Mouse (Mus musculus): ENCODE measurements around the gene Slc2a4. TPM values are rescaled to one million over a fixed set of nuclear protein-coding genes. Genes with fewer than 3 reads are reported as not detected.
A peak's percentile ranks its signal among the peaks of the same experiment; 100 is the strongest.

The Slc2a4 gene
- 14.2 TPM in 2 replicates for polyA plus RNA-seq (2015; fragmentation: Nextera tagmentation; extraction: Ambion mirVana)

GRCm38 (mm10) chr11:69948066-69948762 is at the start of gene Slc2a4:
TSS of gene Slc2a4 (minus strand) at chr11:69948188.
- peaks cover 55% of the 10 kb centered on the region for H3K27me3 ChIP-seq
- no peaks in the 10 kb centered on the region for H3K9me3 ChIP-seq (replicated peaks)
- WGBS (ENCODE audit: insufficient replicate concordance): 1% methylated on average over 34 of the region's 34 CpGs
- DNase-seq (peak; percentile 96), ATAC-seq (ENCODE audit: low read depth) (peak; percentile 86)
- H3K4me3 ChIP-seq (replicated peaks): peak within 1 kb of the TSS; percentile 78
- peak within 1 kb of the TSS; percentile 93 for H3K27ac ChIP-seq
- peak within 1 kb of the TSS; percentile 95 for H3K4me2 ChIP-seq
- peak within 1 kb of the TSS; percentile 87 for H3K9ac ChIP-seq
- peaks cover 56% of the 10 kb centered on the region for H3K4me1 ChIP-seq (replicated peaks)
- peaks cover 27% of the 10 kb centered on the region for H3K36me3 ChIP-seq

- H3K4me3 ChIP-seq (replicated peaks): peak overlapping the region; percentile 98
- H3K9me3 ChIP-seq (replicated peaks): no peaks in the 10 kb centered on the region
- DNase-seq: peak; percentile 87
- peak overlapping the region; percentile 90 for H3K4me2 ChIP-seq
- peak overlapping the region; percentile 100 for H3K9ac ChIP-seq
- H3K4me1 ChIP-seq (replicated peaks): peaks cover 76% of the 10 kb centered on the region
- no peaks in the 10 kb centered on the region for H3K27me3 ChIP-seq
- H3K36me3 ChIP-seq: peaks cover 47% of the 10 kb centered on the region
- WGBS (ENCODE audit: insufficient replicate concordance): 2% methylated on average over 39 of the region's 44 CpGs
- peak overlapping the region; percentile 99 for H3K27ac ChIP-seq
- peak; percentile 70 for ATAC-seq (ENCODE audit: low read depth)
Measured at GRCm38 (mm10) chr11:69997070-69997509, 49.1 kb upstream of the Slc2a4 start.

- DNase-seq (peak; percentile 41), ATAC-seq (ENCODE audit: low read depth) (peak; percentile 5; the same call in 1 of the 2 replicates)
- WGBS (ENCODE audit: insufficient replicate concordance): 1% methylated on average over 66 of the region's 66 CpGs
- Histone ChIP-seq H3K4me3 (replicated peaks) (peak overlapping the region; percentile 98), H3K27ac (peak overlapping the region; percentile 99), H3K9me3 (replicated peaks) (no peaks in the 10 kb centered on the region), H3K27me3 (no peaks in the 10 kb centered on the region), H3K4me2 (peak overlapping the region; percentile 90), H3K9ac (peak overlapping the region; percentile 100), H3K36me3 (peaks cover 46% of the 10 kb centered on the region), H3K4me1 (replicated peaks) (peaks cover 69% of the 10 kb centered on the region)
Measured at GRCm38 (mm10) chr11:69996161-69997061, 48.4 kb upstream of the Slc2a4 start.

- no peaks in the 10 kb centered on the region for H3K27me3 ChIP-seq
- ATAC-seq (ENCODE audit: low read depth): peak; percentile 81
- H3K36me3 ChIP-seq: peaks cover 46% of the 10 kb centered on the region
- under 1% methylated on average over 36 of the region's 36 CpGs for WGBS (ENCODE audit: insufficient replicate concordance)
- peak within 1 kb of the TSS; percentile 98 for H3K4me3 ChIP-seq (replicated peaks)
- DNase-seq: peak; percentile 97
- no peaks in the 10 kb centered on the region for H3K9me3 ChIP-seq (replicated peaks)
- H3K9ac ChIP-seq: peak within 1 kb of the TSS; percentile 100
- peaks cover 62% of the 10 kb centered on the region for H3K4me1 ChIP-seq (replicated peaks)
- H3K27ac ChIP-seq: peak within 1 kb of the TSS; percentile 99
- H3K4me2 ChIP-seq: peak within 1 kb of the TSS; percentile 90
Measured at GRCm38 (mm10) chr11:69995391-69995960, 47.5 kb upstream of the Slc2a4 start, which contains the start of gene Phf23. TSS of gene Phf23 (plus strand) at chr11:69995777.

- WGBS (ENCODE audit: insufficient replicate concordance): 82% methylated on average over 11 of the region's 11 CpGs
- DNase-seq (no peak), ATAC-seq (ENCODE audit: low read depth) (no peak)
- Histone ChIP-seq H3K27ac (peak overlapping the region; percentile 99), H3K4me1 (replicated peaks) (peaks cover 62% of the 10 kb centered on the region), H3K9ac (peak overlapping the region; percentile 100; the same call in 1 of the 2 replicates), H3K4me3 (replicated peaks) (peak overlapping the region; percentile 98), H3K36me3 (peaks cover 46% of the 10 kb centered on the region), H3K4me2 (peak overlapping the region; percentile 90), H3K9me3 (replicated peaks) (no peaks in the 10 kb centered on the region), H3K27me3 (no peaks in the 10 kb centered on the region)
Measured at GRCm38 (mm10) chr11:69994401-69995090, 46.6 kb upstream of the Slc2a4 start.

- no peaks in the 10 kb centered on the region for H3K9me3 ChIP-seq (replicated peaks)
- WGBS (ENCODE audit: insufficient replicate concordance): 86% methylated on average over 3 of the region's 3 CpGs
- H3K27ac ChIP-seq: peak overlapping the region; percentile 15
- DNase-seq: no peak
- peak overlapping the region; percentile 74 for H3K4me3 ChIP-seq (replicated peaks)
- peak overlapping the region; percentile 78 for H3K4me2 ChIP-seq
- peaks cover 46% of the 10 kb centered on the region for H3K36me3 ChIP-seq
- no peak for ATAC-seq (ENCODE audit: low read depth)
- H3K9ac ChIP-seq: peak overlapping the region; percentile 86
- no peaks in the 10 kb centered on the region for H3K27me3 ChIP-seq
- H3K4me1 ChIP-seq (replicated peaks): peaks cover 45% of the 10 kb centered on the region
Measured at GRCm38 (mm10) chr11:69992932-69993331, 44.9 kb upstream of the Slc2a4 start.

- Histone ChIP-seq H3K36me3 (peaks cover 47% of the 10 kb centered on the region), H3K27me3 (no peaks in the 10 kb centered on the region), H3K9ac (peak overlapping the region; percentile 86), H3K27ac (peak overlapping the region; percentile 15), H3K4me1 (replicated peaks) (peaks cover 40% of the 10 kb centered on the region), H3K4me3 (replicated peaks) (peak overlapping the region; percentile 74), H3K4me2 (peak overlapping the region; percentile 78), H3K9me3 (replicated peaks) (no peaks in the 10 kb centered on the region)
- WGBS (ENCODE audit: insufficient replicate concordance): 79% methylated on average over 10 of the region's 10 CpGs
- DNase-seq: no peak
- no peak for ATAC-seq (ENCODE audit: low read depth)
Measured at GRCm38 (mm10) chr11:69992396-69992795, 44.4 kb upstream of the Slc2a4 start.

GRCm38 (mm10) chr11:69991711-69992110 is 43.7 kb upstream of the Slc2a4 start:
- H3K9ac ChIP-seq: peak overlapping the region; percentile 86
- H3K4me1 ChIP-seq (replicated peaks): peaks cover 33% of the 10 kb centered on the region
- no peaks in the 10 kb centered on the region for H3K9me3 ChIP-seq (replicated peaks)
- peak overlapping the region; percentile 78 for H3K4me2 ChIP-seq
- ATAC-seq (ENCODE audit: low read depth) (peak; percentile 21; the same call in 1 of the 2 replicates), DNase-seq (no peak)
- H3K4me3 ChIP-seq (replicated peaks): peak overlapping the region; percentile 74
- H3K27me3 ChIP-seq: no peaks in the 10 kb centered on the region
- H3K36me3 ChIP-seq: peaks cover 53% of the 10 kb centered on the region
- WGBS (ENCODE audit: insufficient replicate concordance): under 1% methylated on average over 15 of the region's 15 CpGs
- peak overlapping the region; percentile 98 for H3K27ac ChIP-seq

- Histone ChIP-seq H3K27me3 (no peaks in the 10 kb centered on the region), H3K4me3 (replicated peaks) (peak within 1 kb of the TSS; percentile 74), H3K9ac (peak within 1 kb of the TSS; percentile 86), H3K27ac (peak within 1 kb of the TSS; percentile 98), H3K36me3 (peaks cover 60% of the 10 kb centered on the region), H3K4me2 (peak within 1 kb of the TSS; percentile 78), H3K4me1 (replicated peaks) (peaks cover 33% of the 10 kb centered on the region), H3K9me3 (replicated peaks) (no peaks in the 10 kb centered on the region)
- DNase-seq (peak; percentile 93), ATAC-seq (ENCODE audit: low read depth) (peak; percentile 65)
- WGBS (ENCODE audit: insufficient replicate concordance): under 1% methylated on average over 40 of the region's 40 CpGs
Measured at GRCm38 (mm10) chr11:69990850-69991691, 43.1 kb upstream of the Slc2a4 start, which contains the start of gene Gabarap. TSS of gene Gabarap (plus strand) at chr11:69991143.

- no peak for DNase-seq
- no peak for ATAC-seq (ENCODE audit: low read depth)
- peaks cover 70% of the 10 kb centered on the region for H3K36me3 ChIP-seq
Measured at GRCm38 (mm10) chr11:69989949-69990348, 42.0 kb upstream of the Slc2a4 start.

More at GRCm38 (mm10) chr11:69989949-69990348, 42.0 kb upstream of the Slc2a4 start:
- H3K9ac ChIP-seq: peak overlapping the region; percentile 67; the same call in 1 of the 2 replicates
- H3K27me3 ChIP-seq: no peaks in the 10 kb centered on the region
- H3K27ac ChIP-seq: peak overlapping the region; percentile 98
- H3K9me3 ChIP-seq (replicated peaks): no peaks in the 10 kb centered on the region
- no peak overlapping the region for H3K4me3 ChIP-seq (replicated peaks)
- peak overlapping the region; percentile 78 for H3K4me2 ChIP-seq
- WGBS (ENCODE audit: insufficient replicate concordance): 86% methylated on average over 8 of the region's 8 CpGs
- H3K4me1 ChIP-seq (replicated peaks): peaks cover 33% of the 10 kb centered on the region

Data from liver, embryonic 13.5 days (tissue).